Mouse (Mus musculus): ENCODE results near the gene Gm5105.

The Gm5105 gene

GRCm38 (mm10) chr3:138068103-138068502 lies 915 bp upstream of the Gm5105 start:
- DNase-seq (ENCODE audit: low spot score): no peak

GRCm38 (mm10) chr3:138066348-138066856 lies 786 bp downstream of the Gm5105 start:
- DNase-seq (ENCODE audit: low spot score): no peak

GRCm38 (mm10) chr3:138065930-138066329 lies 1.3 kb downstream of the Gm5105 start:
- DNase-seq (ENCODE audit: low spot score): no peak

- no peak for DNase-seq (ENCODE audit: low spot score)
Measured at GRCm38 (mm10) chr3:138064732-138065645, 2.2 kb downstream of the Gm5105 start, which contains the start of gene 1110002E22Rik. TSS of gene 1110002E22Rik (plus strand) at chr3:138065052.

- DNase-seq (ENCODE audit: low spot score): peak; percentile 45
Measured at GRCm38 (mm10) chr3:138063731-138064329, 3.4 kb downstream of the Gm5105 start.

- DNase-seq (ENCODE audit: low spot score): no peak
Measured at GRCm38 (mm10) chr3:138062673-138063072, 4.5 kb downstream of the Gm5105 start.

GRCm38 (mm10) chr3:138061205-138061911 lies 5.8 kb downstream of the Gm5105 start:
- DNase-seq (ENCODE audit: low spot score): no peak

GRCm38 (mm10) chr3:138060429-138060828 lies 6.8 kb downstream of the Gm5105 start:
- no peak for DNase-seq (ENCODE audit: low spot score)

GRCm38 (mm10) chr3:138058226-138058625 lies 9.0 kb downstream of the Gm5105 start:
- no peak for DNase-seq (ENCODE audit: low spot score)

GRCm38 (mm10) chr3:138056976-138057375 lies 10.2 kb downstream of the Gm5105 start:
- no peak for DNase-seq (ENCODE audit: low spot score)

- no peak for DNase-seq (ENCODE audit: low spot score)
Measured at GRCm38 (mm10) chr3:138053969-138054368, 13.2 kb downstream of the Gm5105 start.

GRCm38 (mm10) chr3:138051431-138051830 lies 15.8 kb downstream of the Gm5105 start:
- DNase-seq (ENCODE audit: low spot score): no peak

GRCm38 (mm10) chr3:138050772-138051171 lies 16.4 kb downstream of the Gm5105 start:
- DNase-seq (ENCODE audit: low spot score): no peak

GRCm38 (mm10) chr3:138049555-138049954 lies 17.6 kb downstream of the Gm5105 start:
- DNase-seq (ENCODE audit: low spot score): no peak

GRCm38 (mm10) chr3:138043316-138043715 lies 23.9 kb downstream of the Gm5105 start:
- DNase-seq (ENCODE audit: low spot score): no peak

- no peak for DNase-seq (ENCODE audit: low spot score)
Measured at GRCm38 (mm10) chr3:138041591-138042301, 25.4 kb downstream of the Gm5105 start.

GRCm38 (mm10) chr3:138040938-138041337 lies 26.2 kb downstream of the Gm5105 start:
- DNase-seq (ENCODE audit: low spot score): no peak

- no peak for DNase-seq (ENCODE audit: low spot score)
Measured at GRCm38 (mm10) chr3:138033986-138034385, 33.2 kb downstream of the Gm5105 start.

- no peak for DNase-seq (ENCODE audit: low spot score)
Measured at GRCm38 (mm10) chr3:138030563-138030962, 36.6 kb downstream of the Gm5105 start.

- DNase-seq (ENCODE audit: low spot score): no peak
Measured at GRCm38 (mm10) chr3:138029351-138029750, 37.8 kb downstream of the Gm5105 start.

GRCm38 (mm10) chr3:138027575-138028362 lies 39.4 kb downstream of the Gm5105 start:
- DNase-seq (ENCODE audit: low spot score): no peak

All from ovary, postnatal 14 days (tissue).